Mouse (Mus musculus) 3134 (cell line): ENCODE data around the gene 4930556J24Rik.
A peak's percentile ranks its signal among the peaks of the same experiment; 100 is the strongest.

ENCODE experiments used
- DNase-seq: peaks from one replicate; pipeline ENCODE4 v3.0.0-alpha.2; 2011; ENCODE audit warnings: low spot score; ENCODE audit not compliant: insufficient read length; ENCODE audit errors: extremely low read depth

Gene 4930556J24Rik

DNA sequence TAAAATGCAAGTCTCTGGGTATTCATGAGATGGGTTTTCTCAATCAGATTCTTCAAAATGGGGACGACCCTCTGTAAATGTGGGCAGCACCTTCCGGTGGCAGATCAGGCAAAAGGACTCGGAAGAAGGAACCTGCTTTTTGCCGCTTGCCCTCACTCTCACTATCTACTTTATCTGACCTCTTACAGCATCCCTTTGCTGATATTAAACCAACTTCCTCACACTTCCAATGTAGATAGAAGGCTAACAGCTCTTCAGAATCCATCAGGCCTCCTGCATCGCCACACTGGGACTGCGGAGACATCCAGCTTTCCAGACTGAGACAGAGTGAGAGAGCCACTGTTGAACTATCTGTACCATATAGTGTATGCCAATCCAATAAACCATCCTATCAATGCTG lies 53.8 kb downstream of the 4930556J24Rik start:
- DNase-seq: no peak

DNA sequence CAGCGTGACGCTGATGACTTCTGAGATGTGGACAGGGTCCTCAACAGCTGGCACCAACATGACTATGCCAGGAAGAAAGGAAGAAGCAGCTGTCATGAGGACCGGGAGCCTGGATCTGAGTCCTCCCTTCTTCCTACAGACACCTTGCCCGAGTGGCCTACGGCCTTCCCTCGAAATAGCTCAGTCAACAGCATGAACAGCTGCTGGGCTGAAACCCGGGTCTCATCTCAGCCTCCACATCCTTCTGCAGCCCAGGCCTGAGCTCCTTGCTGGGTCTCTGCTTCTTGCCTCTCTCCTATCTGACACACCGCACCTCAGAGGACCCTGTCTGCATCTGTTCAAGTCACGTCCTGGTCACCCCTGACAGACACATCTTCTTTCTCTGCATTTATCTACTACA lies 54.5 kb downstream of the 4930556J24Rik start:
- no peak for DNase-seq

DNA sequence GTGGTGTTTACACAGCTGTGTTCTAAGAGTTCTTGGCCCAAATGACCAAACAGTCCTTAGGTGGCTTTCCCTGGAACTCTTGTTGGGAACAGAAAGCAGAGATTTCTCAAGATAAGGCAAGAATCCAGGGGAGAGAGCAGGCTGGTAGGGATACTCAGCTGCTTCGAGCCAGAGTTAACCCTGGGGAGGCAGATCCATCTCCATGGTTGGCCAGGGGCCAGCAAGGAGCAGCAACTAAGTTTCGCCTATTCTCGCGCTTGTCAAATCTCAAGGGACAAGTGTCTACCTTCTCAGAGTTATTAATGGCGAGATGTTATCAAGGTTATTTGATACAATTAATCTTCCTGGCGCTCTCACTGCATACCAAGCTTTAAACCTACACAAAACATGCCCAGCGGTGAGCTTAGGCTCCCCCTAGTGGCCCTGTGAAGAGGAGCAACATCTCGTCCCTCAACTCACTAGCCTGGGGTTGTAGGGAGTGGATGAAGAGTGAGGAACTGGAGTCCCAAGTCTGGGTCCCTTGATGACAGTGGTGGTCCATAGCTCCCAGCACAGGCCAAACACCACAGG lies 55.2 kb downstream of the 4930556J24Rik start:
- peak; percentile 41 for DNase-seq

DNA sequence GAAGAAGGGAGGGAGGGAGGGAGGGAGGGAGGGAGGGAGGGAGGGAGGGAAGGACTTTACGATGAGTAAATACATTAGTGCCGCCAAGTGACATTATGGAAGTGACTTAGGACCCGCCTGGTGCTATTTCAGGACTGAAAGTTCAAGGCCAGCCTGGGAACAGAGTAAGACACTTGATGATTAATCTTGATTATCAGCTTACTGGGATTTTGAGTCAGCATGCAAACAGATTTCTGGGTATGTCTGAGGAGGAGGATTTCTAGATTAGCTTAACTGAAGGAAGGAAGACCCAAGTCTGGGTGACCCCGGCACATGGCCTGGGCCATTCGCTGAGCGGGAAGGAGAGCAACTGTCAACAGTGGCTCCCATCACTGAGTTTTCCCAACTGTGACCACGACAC lies 56.1 kb downstream of the 4930556J24Rik start:
- no peak for DNase-seq

DNA sequence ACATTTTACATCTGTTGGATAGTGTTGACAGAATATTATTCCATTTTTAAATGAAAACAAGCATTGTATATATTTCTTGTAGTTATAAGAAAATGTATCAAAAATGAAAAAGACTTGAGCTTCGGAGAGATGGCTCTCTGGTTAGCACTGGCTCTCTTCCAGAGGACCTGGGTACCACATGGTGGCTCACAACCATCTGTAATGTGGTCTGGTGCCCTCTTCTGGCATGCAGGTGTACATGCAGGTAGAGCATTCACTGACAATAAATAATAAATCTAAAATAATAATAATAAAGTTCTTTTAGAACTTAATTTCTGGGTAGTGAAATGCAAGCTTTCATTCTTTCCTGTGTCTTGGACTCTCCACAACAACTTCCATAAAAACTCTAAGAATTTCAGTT lies 57.8 kb downstream of the 4930556J24Rik start:
- no peak for DNase-seq

DNA sequence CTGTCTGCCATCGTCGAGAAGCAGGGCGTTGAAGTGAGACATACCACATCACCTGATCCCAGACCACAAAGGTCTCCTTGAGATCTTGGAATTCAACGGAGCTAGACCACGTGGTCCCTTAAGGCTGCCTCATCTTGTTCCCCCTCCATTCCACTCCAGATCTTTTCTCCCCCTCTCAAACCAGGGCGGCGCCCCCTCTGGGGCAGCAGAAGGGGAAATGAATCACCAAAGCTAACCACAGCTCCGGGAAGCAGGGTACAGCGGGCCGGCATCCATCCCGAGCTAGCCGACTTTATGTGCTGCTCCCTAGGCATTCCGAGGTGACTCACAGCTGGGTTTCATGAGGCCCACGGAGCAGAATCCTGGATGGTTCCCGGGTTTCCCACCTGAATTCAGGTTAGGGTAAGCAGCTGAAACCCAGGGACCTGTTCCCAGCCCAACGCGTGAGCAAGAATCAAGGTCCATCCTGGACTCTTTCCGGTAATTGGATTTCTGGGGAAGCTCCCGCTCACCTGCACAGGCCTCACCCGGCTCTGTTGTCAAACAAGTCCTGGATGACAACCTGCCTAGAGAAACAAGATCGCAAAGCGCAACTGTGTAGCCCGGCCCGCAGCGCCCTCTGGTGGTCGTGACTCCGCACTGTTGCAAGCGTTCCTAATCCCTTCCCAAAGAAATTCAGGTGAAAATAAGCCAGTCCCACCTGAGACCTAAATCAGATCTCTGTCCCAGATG lies 62.3 kb downstream of the 4930556J24Rik start, which contains the start of gene Slc35e4:
Slc35e4 (minus strand) TSS at position 556 of the 732 bp plus-strand sequence.
- DNase-seq: peak; percentile 94

DNA sequence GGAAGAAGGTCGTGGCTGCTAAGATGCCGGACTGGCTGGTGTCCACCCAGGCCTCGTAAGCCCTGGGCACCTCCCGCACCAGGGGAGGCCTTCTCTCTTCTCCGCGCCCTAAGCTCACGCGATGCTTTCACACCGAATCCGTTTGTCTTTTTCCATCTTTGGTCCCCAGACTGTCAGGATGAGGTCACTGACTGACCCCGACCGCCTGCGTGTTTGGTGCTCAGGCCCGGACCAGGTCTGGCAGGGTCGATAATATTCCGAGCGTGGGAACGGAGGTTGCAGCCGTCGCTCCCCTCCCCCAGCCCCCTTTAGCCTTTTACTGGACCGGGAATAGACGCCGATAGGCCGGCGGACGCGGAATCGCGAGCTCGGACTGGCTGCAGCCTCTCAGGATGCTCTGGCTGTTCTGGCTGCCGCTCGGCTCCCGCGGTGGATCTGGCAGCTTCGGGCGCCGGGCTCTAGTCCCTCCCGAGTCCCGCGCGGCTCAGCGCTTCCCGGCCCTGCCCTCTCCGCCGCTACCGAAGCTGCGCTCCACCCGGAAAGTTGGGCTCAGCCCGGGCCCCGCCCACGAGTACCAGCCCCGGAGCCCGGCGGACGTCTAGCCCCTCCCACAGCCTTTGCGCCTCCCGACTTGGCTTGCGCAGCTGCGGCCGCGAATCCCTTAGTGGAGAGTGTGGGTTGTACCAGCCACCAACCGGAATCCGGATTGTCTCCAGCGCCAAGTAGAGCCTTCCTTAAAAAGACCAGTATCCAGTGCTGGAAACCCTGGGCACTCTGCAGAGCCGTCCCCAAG lies 63.1 kb downstream of the 4930556J24Rik start:
- DNase-seq: peak; percentile 96

DNA sequence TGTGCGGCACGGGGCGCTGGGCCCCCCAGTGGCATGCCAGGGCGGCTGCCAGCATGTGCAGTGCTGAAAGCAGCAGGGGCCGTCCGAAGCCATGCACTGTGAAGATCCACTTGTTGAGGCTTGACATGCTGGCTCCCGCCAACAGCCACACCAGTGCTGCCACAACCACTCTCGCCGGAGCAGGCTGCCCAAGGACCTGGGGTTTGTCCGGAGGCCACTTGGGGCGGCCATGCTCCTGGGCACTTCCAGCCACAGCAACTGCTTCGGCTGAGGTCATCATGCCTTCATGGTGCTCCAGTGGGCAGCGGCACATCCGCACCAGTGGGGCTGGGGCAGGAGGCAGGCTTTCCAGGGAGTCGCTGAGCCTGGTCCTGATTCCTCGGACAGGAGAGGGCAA lies 63.7 kb downstream of the 4930556J24Rik start:
- DNase-seq: no peak

DNA sequence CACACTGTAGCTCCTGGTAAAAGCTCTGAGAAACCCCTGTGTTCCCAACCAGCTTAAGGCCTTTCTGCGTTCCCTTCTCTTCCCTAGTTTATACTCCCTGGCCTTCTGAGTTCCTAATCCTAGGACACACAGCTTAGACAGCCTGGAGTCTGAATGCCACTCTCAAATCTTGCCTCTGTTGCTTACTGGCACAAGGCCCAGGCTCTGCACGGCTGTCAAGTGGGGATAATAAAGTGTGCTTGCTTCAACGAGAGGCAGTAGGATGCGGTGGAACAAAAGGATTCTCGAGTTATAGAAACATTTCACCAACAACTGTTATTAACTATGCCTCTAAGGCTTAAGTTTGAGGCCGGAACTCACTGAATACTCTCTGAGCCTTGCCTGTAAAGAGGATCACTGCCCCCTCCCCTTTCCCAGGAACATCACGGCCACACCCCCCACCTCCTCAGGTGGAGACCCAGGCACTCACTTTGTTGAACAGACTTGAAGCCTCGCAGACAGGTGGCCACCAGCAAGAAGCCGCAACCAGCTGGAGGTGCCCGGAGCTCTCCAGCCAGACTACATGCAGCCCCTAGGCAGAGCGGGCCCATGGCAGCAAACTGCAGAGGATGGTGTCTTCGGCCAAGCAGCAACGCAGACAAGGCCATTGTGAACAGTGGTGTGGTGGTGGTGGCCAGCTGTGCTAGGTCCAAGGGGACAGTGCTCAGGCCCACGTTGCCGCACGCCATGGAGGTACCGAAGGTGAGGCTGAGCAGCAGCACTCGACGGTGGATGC lies 64.3 kb downstream of the 4930556J24Rik start:
- DNase-seq: no peak

DNA sequence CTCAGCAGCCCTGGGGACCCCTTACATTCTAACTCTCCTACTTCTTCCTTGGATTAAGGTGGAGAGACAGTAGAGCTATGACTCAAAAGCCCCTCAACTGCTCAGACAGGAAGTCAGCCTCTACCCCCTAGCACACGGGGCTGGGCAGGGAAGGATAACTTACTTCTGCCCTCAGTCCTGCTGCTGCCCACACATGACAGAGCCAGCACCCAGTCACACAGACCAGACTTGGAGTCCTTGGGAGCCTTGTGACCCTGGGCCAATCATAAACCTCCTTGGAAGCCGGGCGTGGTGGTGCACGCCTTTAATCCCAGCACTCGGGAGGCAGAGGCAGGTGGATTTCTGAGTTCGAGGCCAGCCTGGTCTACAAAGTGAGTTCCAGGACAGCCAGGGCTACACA lies 65.1 kb downstream of the 4930556J24Rik start:
- DNase-seq: peak; percentile 50

DNA sequence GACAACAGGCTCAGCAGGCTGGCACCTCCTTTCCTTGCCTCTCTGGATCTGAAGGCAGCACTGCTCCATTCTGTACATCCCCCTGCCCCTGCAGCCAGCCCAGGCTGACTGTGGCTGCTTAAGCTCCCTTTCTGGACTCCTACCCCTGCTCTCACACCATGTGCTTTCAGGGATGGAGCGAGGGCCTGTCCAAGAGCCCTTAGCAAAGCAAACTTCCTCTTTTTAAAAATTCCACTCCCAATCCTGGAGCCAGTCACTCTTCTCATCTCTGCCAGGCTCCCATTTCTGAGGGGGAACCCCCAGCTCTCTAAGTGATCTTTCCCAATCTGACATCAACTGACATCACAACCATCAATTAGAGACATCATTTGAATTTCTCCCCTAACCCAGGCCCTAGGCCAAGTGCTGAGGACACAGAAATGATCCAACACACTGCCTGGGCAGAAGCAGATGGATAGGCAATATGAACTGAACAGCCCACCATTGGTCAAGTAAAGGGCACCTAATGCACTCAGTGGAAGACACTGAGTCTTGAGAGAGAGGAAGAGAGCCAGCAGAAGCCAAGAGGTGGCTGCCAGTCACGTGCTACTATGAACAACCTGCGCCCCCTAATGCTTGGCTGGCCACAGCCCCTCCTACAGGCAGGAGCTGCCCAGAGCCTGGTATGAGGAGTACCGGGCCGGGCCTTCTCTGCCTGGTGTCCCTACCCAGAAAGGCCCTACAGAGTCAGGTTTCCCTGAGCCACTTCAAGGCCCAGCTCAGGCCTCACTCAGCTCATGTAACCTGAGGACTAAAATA lies 65.9 kb downstream of the 4930556J24Rik start:
- DNase-seq: peak; percentile 42

DNA sequence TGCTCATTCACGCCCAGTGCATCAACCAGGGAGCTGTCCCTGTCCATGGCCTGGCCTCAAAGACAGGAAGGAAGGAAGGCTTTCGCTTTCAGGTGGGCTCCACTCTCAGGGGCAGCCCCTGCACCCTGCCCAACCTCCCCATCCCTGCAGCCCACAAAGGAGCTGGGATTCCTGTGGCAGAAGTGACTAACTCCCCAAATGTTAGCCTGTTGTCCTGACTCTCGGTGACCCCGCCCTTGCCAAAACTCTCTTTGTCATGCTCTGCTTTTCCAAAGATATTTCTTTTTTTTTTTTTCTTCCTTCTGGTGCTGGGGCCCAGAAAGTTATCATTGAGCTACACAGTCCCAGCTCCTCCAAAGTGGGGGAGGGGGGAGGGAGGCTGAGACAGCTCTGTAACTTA lies 67.3 kb downstream of the 4930556J24Rik start:
- peak; percentile 73 for DNase-seq

DNA sequence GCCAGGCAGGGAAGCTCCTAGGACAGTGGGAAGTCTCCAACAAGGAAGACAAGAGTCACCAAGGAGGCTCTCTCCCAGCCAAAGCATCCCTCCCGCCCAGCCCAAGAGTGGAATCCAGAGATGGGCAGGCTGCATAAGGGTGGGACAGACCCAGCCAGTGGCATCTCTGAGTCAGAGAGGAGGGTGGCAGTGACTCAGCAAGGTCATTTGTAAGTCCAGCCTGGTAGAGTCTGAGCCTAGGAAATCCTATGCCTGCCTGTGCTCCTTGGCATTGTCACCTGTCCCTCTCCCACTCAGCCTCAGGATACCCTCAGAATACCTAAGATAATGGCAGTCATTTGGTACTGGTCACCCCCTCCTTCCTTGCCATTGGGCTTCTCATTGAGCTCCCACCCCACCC lies 71.1 kb downstream of the 4930556J24Rik start:
- peak; percentile 82 for DNase-seq

DNA sequence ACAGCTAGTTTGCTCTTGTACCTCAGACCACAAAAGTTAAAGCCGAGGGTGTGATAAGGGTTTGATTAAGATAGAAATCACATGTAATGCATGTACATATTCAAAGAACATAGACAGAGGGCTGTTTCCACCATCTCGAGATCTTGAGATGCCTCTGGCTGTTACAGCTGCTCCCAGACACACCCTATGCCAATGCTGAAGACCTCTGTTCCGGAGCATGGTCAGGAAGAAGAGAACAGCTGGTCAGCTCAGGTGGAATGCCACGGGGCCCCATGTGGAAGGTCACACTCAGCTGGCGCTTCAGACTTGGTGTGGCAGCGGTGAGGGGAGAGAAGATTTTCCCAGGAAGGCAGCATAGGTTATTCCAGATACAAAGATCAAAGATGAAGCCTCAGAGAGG lies 71.9 kb downstream of the 4930556J24Rik start:
- no peak for DNase-seq

DNA sequence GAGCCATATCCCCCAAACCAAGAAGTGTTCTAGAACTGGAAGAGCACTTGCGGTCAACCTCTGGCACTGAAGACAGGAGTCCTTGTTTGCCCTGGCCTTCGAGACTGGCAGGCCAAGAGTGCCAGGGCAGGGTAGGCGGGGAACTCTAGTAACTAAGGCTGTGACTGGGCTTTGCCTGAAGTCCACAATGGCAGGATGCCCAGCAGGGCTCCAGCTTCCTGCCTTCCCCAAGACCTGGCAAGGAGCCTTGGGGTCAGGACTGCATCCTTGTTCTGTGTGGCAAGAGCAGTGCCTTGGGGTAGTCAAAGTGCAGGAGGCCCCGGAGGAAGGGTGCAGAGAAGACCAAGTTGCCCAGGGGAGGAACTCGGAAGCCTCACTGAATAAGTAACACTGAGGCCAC lies 73.5 kb downstream of the 4930556J24Rik start:
- DNase-seq: peak; percentile 89

DNA sequence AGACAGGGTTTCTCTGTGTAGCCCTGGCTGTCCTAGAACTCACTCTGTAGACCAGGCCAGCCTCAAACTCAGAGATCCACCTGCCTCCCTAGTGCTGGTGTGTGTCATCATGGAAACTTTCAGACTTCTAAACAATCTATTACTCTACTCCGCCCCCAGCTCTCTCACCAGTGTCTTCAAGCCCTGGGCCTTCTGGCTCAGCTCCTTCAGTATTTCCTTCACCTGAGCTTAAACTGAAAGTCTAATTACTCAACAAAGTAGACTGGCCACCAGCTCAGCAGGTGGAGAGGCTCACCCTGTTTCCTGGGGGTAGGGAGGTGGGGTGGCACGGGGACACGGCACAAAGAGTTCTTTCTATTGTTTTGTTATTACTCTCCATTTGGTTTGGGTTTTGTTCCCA lies 74.1 kb downstream of the 4930556J24Rik start:
- DNase-seq: no peak

DNA sequence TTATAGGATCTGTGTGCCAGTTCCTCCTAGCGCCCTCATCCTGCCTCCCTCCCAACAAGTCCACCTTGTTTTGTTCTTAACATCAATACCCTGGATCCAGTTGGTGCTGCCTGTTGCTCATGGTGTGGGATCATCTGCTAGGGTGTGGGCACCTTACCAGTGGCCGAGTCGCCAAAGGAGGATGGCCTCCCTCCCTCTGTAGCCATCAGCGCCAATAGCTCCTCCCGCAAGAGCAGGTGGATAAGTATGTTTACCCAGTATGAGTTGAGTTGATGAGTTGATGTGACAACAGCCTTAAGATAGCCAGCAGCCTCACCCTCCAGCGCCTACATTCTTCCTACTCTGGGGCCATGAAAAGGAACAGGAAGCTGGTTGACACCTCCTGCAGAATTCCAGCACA lies 76.3 kb downstream of the 4930556J24Rik start:
- no peak for DNase-seq

DNA sequence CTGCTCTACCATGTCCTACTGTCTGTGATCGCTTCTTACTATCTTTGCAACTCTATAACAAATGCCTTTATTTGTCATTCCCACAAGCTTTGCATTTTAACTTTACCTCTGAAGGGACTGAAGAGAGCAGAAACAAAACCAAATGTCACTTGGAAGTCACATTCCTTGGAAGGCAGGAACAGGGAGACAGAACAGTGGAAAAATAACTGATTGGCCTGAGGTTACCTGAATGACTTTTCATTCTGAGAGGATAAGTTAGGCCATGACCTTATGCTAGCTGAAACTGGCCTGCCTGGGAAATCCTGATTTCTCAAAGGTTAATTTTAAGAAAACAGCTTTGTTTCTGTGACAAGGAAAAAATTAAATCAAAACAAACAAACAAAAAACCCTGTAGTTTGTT lies 80.6 kb downstream of the 4930556J24Rik start:
- no peak for DNase-seq

DNA sequence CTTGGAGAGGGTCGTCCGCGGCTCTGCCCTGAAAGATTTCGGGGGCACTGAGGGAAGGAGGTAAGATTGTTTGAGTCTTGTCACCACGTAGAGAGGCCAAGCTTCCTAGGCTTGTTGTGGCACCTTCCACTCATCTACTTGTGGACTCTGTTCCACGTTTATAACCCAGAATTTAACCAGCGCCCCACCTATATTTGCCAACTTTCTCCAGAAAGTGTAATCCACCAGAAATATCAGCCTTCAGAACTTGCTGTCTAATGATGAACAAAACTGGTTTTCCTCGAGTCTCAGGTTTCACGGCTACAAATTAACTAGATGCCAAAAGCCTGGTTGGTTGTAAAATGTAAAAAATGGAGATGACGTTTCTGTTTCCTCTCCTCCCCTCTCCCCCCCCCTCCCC lies 81.1 kb downstream of the 4930556J24Rik start:
- no peak for DNase-seq
